Mouse (Mus musculus): ENCODE results near the gene Ehbp1. TPM values are rescaled to one million over a fixed set of nuclear protein-coding genes. Genes with fewer than 3 reads are reported as not detected.

The Ehbp1 gene
- polyA plus RNA-seq, 1 experiment from 2014 or later = 3.9 TPM

- 28% methylated on average over 4 of the region's 4 CpGs for WGBS
Measured at GRCm38 (mm10) chr11:22196776-22197175, 145.3 kb downstream of the Ehbp1 start.

DNA sequence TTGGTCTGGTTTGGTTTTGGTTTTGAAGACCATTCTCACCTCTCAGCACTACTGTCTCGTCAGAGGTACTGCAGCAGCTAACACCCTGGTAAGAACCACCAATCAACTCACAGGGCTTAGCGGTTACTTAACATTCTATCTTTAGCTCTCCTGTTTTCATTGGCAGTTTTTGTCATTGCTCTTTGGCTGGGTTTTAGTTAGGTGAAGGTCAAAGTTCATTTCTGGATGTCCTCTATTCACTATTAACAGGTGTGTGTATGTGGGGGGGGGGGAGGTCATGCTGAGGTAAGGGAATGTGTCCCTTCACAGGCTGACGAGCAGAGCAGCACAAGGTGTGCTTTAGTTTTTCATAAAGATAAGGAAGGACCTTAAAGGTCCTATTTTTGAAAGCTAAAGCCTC is 147.5 kb downstream of the Ehbp1 start:
- no peaks in the 10 kb centered on the region for H3K27me3 ChIP-seq (ENCODE audit: insufficient read depth, low read length)
- H3K27ac ChIP-seq = no peak overlapping the region
- no peak for TF ChIP-seq CTCF (IDR thresholded peaks at IDR 0.05; ENCODE audit: low read depth)
- H3K4me2 ChIP-seq (ENCODE audit: low read length) = no peak overlapping the region
- H3K4me1 ChIP-seq (replicated peaks; ENCODE audit: insufficient read depth, low read length) = peaks cover 5% of the 10 kb centered on the region; the same call in 1 of the 2 replicates
- 66% methylated on average over 3 of the region's 3 CpGs for WGBS
- no peak overlapping the region for H3K9ac ChIP-seq (ENCODE audit: low read depth, low read length)
- H3K9me3 ChIP-seq (replicated peaks; ENCODE audit: low read length) = no peaks in the 10 kb centered on the region
- H3K4me3 ChIP-seq (replicated peaks; ENCODE audit: low read depth, low read length) = no peak overlapping the region
- no peaks in the 10 kb centered on the region for H3K36me3 ChIP-seq (ENCODE audit: insufficient read depth, low read length)
- DNase-seq (ENCODE audit: low spot score) (no peak), ATAC-seq (replicated peaks; ENCODE audit: low FRiP score, low read depth) (no peak; the same call in 1 of the 2 replicates)

More at GRCm38 (mm10) chr11:22196776-22197175, 145.3 kb downstream of the Ehbp1 start:
- peaks cover 5% of the 10 kb centered on the region; the same call in 1 of the 2 replicates for H3K4me1 ChIP-seq (replicated peaks; ENCODE audit: insufficient read depth, low read length)
- no peaks in the 10 kb centered on the region for H3K27me3 ChIP-seq (ENCODE audit: insufficient read depth, low read length)
- no peaks in the 10 kb centered on the region for H3K9me3 ChIP-seq (replicated peaks; ENCODE audit: low read length)
- no peak overlapping the region for H3K9ac ChIP-seq (ENCODE audit: low read depth, low read length)
- ATAC-seq (replicated peaks; ENCODE audit: low FRiP score, low read depth) (no peak), DNase-seq (ENCODE audit: low spot score) (peak; percentile 22)
- no peak for TF ChIP-seq CTCF (IDR thresholded peaks at IDR 0.05; ENCODE audit: low read depth)
- H3K4me2 ChIP-seq (ENCODE audit: low read length) = no peak overlapping the region
- no peak overlapping the region for H3K4me3 ChIP-seq (replicated peaks; ENCODE audit: low read depth, low read length)
- H3K27ac ChIP-seq = no peak overlapping the region
- no peaks in the 10 kb centered on the region for H3K36me3 ChIP-seq (ENCODE audit: insufficient read depth, low read length)

DNA sequence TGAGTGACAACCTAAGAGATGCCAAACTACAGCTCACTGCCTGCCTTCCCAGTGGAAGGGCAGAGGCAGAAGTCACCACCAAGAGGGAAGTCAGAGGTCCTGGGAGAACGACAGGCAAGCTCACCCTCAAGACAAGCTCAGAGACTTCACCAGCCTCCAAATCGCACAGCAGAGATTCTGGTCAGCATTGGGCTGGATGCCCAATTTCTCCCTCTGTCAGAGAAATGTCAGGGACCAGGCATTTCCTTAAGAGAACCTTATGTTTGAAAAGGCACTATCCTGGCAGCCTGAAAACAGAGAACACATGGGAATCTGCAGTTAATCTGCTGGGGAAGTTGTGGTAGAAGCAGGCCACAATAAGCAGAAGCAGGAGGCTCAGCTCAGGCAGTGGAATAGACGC is 151.5 kb downstream of the Ehbp1 start:
- Histone ChIP-seq H3K4me3 (replicated peaks; ENCODE audit: low read depth, low read length) (no peak overlapping the region), H3K4me1 (replicated peaks; ENCODE audit: insufficient read depth, low read length) (no peaks in the 10 kb centered on the region), H3K27me3 (ENCODE audit: insufficient read depth, low read length) (no peaks in the 10 kb centered on the region), H3K36me3 (ENCODE audit: insufficient read depth, low read length) (no peaks in the 10 kb centered on the region), H3K9ac (ENCODE audit: low read depth, low read length) (no peak overlapping the region), H3K27ac (no peak overlapping the region), H3K4me2 (ENCODE audit: low read length) (no peak overlapping the region), H3K9me3 (replicated peaks; ENCODE audit: low read length) (no peaks in the 10 kb centered on the region)
- TF ChIP-seq CTCF (IDR thresholded peaks at IDR 0.05; ENCODE audit: low read depth) = no peak
- WGBS = 79% methylated on average over 3 of the region's 3 CpGs
- ATAC-seq (replicated peaks; ENCODE audit: low FRiP score, low read depth) (no peak), DNase-seq (ENCODE audit: low spot score) (no peak)

DNA sequence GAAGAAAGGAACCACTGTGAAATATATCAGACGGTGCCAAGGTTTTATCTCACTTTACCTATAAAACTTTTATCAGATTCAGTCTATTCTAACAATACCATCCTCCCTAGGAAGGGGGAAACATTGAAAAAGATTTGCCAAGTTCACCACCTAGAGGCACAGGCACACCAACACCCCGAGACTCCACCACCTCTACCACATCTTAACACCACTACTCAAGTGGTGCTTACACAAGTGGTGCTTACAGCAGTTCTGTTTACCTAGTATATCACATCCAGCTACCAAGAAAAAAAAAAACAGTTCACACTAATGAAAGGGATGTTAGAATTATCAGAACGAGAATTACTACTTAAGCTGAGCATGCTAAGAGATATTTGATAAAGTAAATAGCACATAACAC is 152.1 kb downstream of the Ehbp1 start:
- 77% methylated on average over 3 of the region's 3 CpGs for WGBS
- no peak overlapping the region for H3K9ac ChIP-seq (ENCODE audit: low read depth, low read length)
- H3K27me3 ChIP-seq (ENCODE audit: insufficient read depth, low read length) = no peaks in the 10 kb centered on the region
- no peaks in the 10 kb centered on the region for H3K4me1 ChIP-seq (replicated peaks; ENCODE audit: insufficient read depth, low read length)
- H3K4me2 ChIP-seq (ENCODE audit: low read length) = no peak overlapping the region
- DNase-seq (ENCODE audit: low spot score) (no peak), ATAC-seq (replicated peaks; ENCODE audit: low FRiP score, low read depth) (no peak)
- no peak overlapping the region for H3K4me3 ChIP-seq (replicated peaks; ENCODE audit: low read depth, low read length)
- no peak overlapping the region for H3K27ac ChIP-seq
- no peak for TF ChIP-seq CTCF (IDR thresholded peaks at IDR 0.05; ENCODE audit: low read depth)
- no peaks in the 10 kb centered on the region for H3K36me3 ChIP-seq (ENCODE audit: insufficient read depth, low read length)
- no peaks in the 10 kb centered on the region for H3K9me3 ChIP-seq (replicated peaks; ENCODE audit: low read length)

DNA sequence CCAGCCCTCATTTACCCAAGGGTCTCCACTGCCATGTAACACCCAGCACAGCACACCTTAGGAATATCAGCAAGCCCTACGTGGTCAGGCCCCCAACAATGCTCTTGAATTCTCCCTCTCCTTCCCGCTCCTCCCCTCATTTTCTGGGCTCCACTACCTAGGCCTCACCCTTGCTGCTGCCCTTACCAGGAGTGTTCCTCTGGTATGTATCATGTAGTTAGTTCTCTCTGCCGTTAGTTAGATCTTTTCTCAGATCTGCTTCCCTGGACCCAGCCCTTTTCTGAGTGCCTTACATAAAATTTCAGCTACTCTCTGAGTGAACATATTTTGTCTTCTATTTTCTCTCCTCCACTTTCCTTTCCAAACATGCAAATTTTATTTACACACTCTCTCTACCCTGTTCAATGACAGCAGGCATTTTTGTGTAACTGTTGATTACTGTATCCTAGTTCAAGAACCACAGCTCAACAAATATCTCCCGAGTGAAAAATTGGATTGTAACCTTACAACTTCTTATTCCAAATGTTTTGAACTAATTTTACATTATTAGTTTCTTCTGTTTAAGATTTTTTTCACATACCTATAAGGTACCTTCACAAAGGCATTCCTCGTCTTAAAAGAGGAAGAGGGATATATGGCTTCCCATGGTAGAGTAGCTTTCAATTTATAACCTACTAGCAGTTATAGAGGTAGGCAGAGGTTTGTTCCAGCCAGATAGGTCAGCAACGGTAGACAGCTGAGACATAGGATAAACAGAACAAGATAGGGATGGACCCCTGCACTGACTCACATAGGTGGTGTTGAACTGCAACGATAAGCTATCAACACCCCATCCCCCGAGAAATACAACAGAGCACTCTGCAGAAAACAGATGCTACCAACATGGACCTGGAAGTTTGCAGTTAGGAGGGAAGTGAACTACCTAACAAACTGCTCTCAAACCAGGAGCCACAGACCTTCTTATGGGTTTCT is 160.3 kb downstream of the Ehbp1 start:
- TF ChIP-seq CTCF (IDR thresholded peaks at IDR 0.05; ENCODE audit: low read depth) = no peak
- no peak for ATAC-seq (replicated peaks; ENCODE audit: low FRiP score, low read depth)
- 86% methylated on average over 8 of the region's 8 CpGs for WGBS

GRCm38 (mm10) chr11:22180146-22180545 is 161.9 kb downstream of the Ehbp1 start:
- Histone ChIP-seq H3K27me3 (ENCODE audit: insufficient read depth, low read length) (no peaks in the 10 kb centered on the region), H3K4me3 (replicated peaks; ENCODE audit: low read depth, low read length) (no peak overlapping the region), H3K27ac (no peak overlapping the region), H3K9me3 (replicated peaks; ENCODE audit: low read length) (no peaks in the 10 kb centered on the region), H3K4me1 (replicated peaks; ENCODE audit: insufficient read depth, low read length) (no peaks in the 10 kb centered on the region), H3K9ac (ENCODE audit: low read depth, low read length) (no peak overlapping the region), H3K36me3 (ENCODE audit: insufficient read depth, low read length) (no peaks in the 10 kb centered on the region), H3K4me2 (ENCODE audit: low read length) (no peak overlapping the region)
- no peak for TF ChIP-seq CTCF (IDR thresholded peaks at IDR 0.05; ENCODE audit: low read depth)
- no peak for ATAC-seq (replicated peaks; ENCODE audit: low FRiP score, low read depth)
- DNase-seq (ENCODE audit: low spot score) = no peak

More for the DNA sequence above, 160.3 kb downstream of the Ehbp1 start:
- Histone ChIP-seq H3K4me1 (replicated peaks; ENCODE audit: insufficient read depth, low read length) (no peaks in the 10 kb centered on the region), H3K36me3 (ENCODE audit: insufficient read depth, low read length) (no peaks in the 10 kb centered on the region), H3K4me2 (ENCODE audit: low read length) (no peak overlapping the region), H3K9ac (ENCODE audit: low read depth, low read length) (no peak overlapping the region), H3K4me3 (replicated peaks; ENCODE audit: low read depth, low read length) (no peak overlapping the region), H3K27me3 (ENCODE audit: insufficient read depth, low read length) (no peaks in the 10 kb centered on the region), H3K27ac (no peak overlapping the region), H3K9me3 (replicated peaks; ENCODE audit: low read length) (no peaks in the 10 kb centered on the region)
- no peak for DNase-seq (ENCODE audit: low spot score)

Data from kidney, postnatal 0 days (tissue).